Mouse (Mus musculus) heart, embryonic 15.5 days (tissue): ENCODE results near the gene Preb. TPM values are rescaled to one million over a fixed set of nuclear protein-coding genes. Genes with fewer than 3 reads are reported as not detected.

Experiments
- ATAC-seq: fragments of 200-750 bp; cut with Nextera tagmentation; replicated peaks from 2 replicates; pipeline ENCODE4 v1.8.0; 2017; ENCODE audit warnings: low read depth, moderate TSS enrichment; ENCODE audit not compliant: insufficient number of reproducible peaks, insufficient read depth, low FRiP score
- H3K27ac ChIP-seq: fragments of 300-500 bp; sonication (generic); 2 replicates; pipeline ENCODE4 v1.5.1; 2015; ENCODE audit warnings: mild to moderate bottlenecking, inconsistent platforms
- H3K27me3 ChIP-seq: fragments of 300-500 bp; sonication (generic); 2 replicates; pipeline ENCODE4 v1.6.1; 2015; ENCODE audit warnings: inconsistent platforms
- H3K36me3 ChIP-seq: fragments of 300-500 bp; sonication (generic); 2 replicates; pipeline ENCODE4 v1.6.1; 2015; ENCODE audit warnings: mild to moderate bottlenecking, inconsistent platforms
- H3K4me1 ChIP-seq: fragments of 300-500 bp; sonication (generic); replicated peaks from 2 replicates; pipeline ENCODE4 v1.6.1; 2015; ENCODE audit warnings: inconsistent platforms
- H3K4me2 ChIP-seq: fragments of 300-500 bp; sonication (generic); 2 replicates; pipeline ENCODE4 v1.6.1; 2015; ENCODE audit warnings: inconsistent platforms, mild to moderate bottlenecking, moderate library complexity
- H3K4me3 ChIP-seq: fragments of 300-500 bp; sonication (generic); 2 replicates; pipeline ENCODE4 v1.5.1; 2015; ENCODE audit warnings: mild to moderate bottlenecking, inconsistent platforms
- H3K9ac ChIP-seq: fragments of 300-500 bp; sonication (generic); 2 replicates; pipeline ENCODE4 v1.6.1; 2015; ENCODE audit warnings: mild to moderate bottlenecking, inconsistent platforms
- H3K9me3 ChIP-seq: fragments of 300-500 bp; sonication (generic); replicated peaks from 2 replicates; pipeline ENCODE4 v1.6.1; 2016; ENCODE audit warnings: inconsistent platforms
- WGBS: fragments of 180-500 bp; shearing (Covaris S2); methylation state at CpG from one replicate; pipeline ENCODE4 v1.1.7; 2015; ENCODE audit warnings: mixed read lengths; 5-methylcytosine and 5-hydroxymethylcytosine counted together
- polyA plus RNA-seq: library from polyadenylated mRNA; unstranded; fragments of >200 nt; fragmentation: Nextera tagmentation; extraction: Ambion mirVana; gene quantifications from 2 replicates; pipeline ENCODE4 v1.2.1, GENCODE M21; 2015

The Preb gene
- polyA plus RNA-seq, 1 experiment from 2014 or later: 74.4 TPM

DNA sequence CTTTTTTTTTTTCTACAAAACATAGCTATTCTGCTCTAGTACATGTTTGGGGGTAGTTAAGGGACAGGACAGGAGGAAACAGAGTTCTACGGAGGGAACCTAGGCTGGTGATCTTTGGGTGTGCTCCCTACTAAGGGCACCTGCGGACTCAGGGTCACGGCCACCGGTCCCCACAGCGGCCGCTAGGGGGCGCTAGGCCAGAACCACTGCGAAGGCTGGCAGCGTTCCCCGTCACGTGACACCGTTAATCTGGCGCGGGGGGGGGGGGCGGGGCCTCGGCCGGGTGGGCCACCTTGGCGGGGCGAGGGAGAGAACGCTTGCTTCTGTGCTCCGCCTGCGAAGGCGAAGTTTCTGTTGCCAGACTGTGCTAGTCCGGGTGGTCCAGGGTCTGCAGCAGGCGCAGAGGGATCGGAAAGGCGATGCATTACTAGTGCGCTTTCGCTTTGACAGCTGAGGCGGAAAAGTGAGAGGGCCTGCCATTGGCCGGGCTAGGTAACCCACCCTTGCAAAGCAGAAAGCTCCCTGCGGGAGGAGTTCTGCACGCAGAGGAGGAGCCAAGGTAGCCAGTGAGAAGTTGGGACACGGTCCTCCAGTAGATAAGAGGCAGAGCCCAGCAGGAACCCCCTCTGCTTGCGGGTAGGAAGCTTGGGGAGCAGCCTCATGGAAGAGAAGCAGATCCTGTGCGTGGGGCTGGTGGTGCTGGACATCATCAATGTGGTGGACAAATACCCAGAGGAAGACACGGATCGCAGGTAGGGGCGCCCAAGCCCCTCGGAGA is 38.7 kb downstream of the Preb start, which contains the start of gene Khk:
Gene Khk (plus strand): TSS at position 176 of the 778 bp plus-strand sequence.
- H3K4me1 ChIP-seq: peaks cover 41% of the 10 kb centered on the region
- no peaks in the 10 kb centered on the region for H3K27me3 ChIP-seq
- peaks cover 12% of the 10 kb centered on the region; the same call in 1 of the 2 replicates for H3K36me3 ChIP-seq
- peak; percentile 83 for ATAC-seq
- H3K9me3 ChIP-seq: no peaks in the 10 kb centered on the region
- H3K4me3 ChIP-seq: peak within 1 kb of the TSS; percentile 60
- H3K9ac ChIP-seq: peak within 1 kb of the TSS; percentile 62
- H3K27ac ChIP-seq: peak within 1 kb of the TSS; percentile 84
- WGBS: 2% methylated on average over 39 of the region's 40 CpGs
- H3K4me2 ChIP-seq: peak within 1 kb of the TSS; percentile 79

GRCm38 (mm10) chr5:30920621-30921020 is 39.5 kb downstream of the Preb start:
- Histone ChIP-seq H3K9ac (no peak overlapping the region; the same call in 1 of the 2 replicates), H3K36me3 (peaks cover 12% of the 10 kb centered on the region; the same call in 1 of the 2 replicates), H3K4me1 (peaks cover 48% of the 10 kb centered on the region), H3K4me2 (peak overlapping the region; percentile 79), H3K9me3 (no peaks in the 10 kb centered on the region), H3K27me3 (no peaks in the 10 kb centered on the region), H3K4me3 (no peak overlapping the region), H3K27ac (no peak overlapping the region)
- 68% methylated on average over 19 of the region's 19 CpGs for WGBS
- no peak for ATAC-seq

- H3K27me3 ChIP-seq: no peaks in the 10 kb centered on the region
- peaks cover 12% of the 10 kb centered on the region; the same call in 1 of the 2 replicates for H3K36me3 ChIP-seq
- H3K4me3 ChIP-seq: no peak overlapping the region
- WGBS: 70% methylated on average over 11 of the region's 11 CpGs
- peaks cover 52% of the 10 kb centered on the region for H3K4me1 ChIP-seq
- H3K9ac ChIP-seq: no peak overlapping the region; the same call in 1 of the 2 replicates
- H3K9me3 ChIP-seq: no peaks in the 10 kb centered on the region
- H3K27ac ChIP-seq: no peak overlapping the region
- ATAC-seq: no peak
- no peak overlapping the region for H3K4me2 ChIP-seq
These were observed 40.1 kb downstream of the Preb start for GRCm38 (mm10) chr5:30919831-30920614.

- Histone ChIP-seq H3K9ac (no peak overlapping the region), H3K4me1 (peaks cover 58% of the 10 kb centered on the region)
- WGBS: 84% methylated on average over 8 of the region's 8 CpGs
These were observed 41.5 kb downstream of the Preb start for GRCm38 (mm10) chr5:30918691-30919090.

GRCm38 (mm10) chr5:30917891-30918670 is 42.1 kb downstream of the Preb start:
- H3K9ac ChIP-seq: no peak overlapping the region
- H3K4me3 ChIP-seq: no peak overlapping the region
- H3K4me1 ChIP-seq: peaks cover 63% of the 10 kb centered on the region
- WGBS: 85% methylated on average over 31 of the region's 31 CpGs
- H3K4me2 ChIP-seq: no peak overlapping the region
- H3K9me3 ChIP-seq: no peaks in the 10 kb centered on the region
- peaks cover 12% of the 10 kb centered on the region; the same call in 1 of the 2 replicates for H3K36me3 ChIP-seq
- ATAC-seq: no peak
- H3K27me3 ChIP-seq: no peaks in the 10 kb centered on the region
- no peak overlapping the region for H3K27ac ChIP-seq

More at GRCm38 (mm10) chr5:30918691-30919090, 41.5 kb downstream of the Preb start:
- Histone ChIP-seq H3K4me3 (no peak overlapping the region), H3K36me3 (peaks cover 12% of the 10 kb centered on the region; the same call in 1 of the 2 replicates), H3K4me2 (no peak overlapping the region), H3K27me3 (no peaks in the 10 kb centered on the region), H3K9me3 (no peaks in the 10 kb centered on the region), H3K27ac (no peak overlapping the region)
- no peak for ATAC-seq

DNA sequence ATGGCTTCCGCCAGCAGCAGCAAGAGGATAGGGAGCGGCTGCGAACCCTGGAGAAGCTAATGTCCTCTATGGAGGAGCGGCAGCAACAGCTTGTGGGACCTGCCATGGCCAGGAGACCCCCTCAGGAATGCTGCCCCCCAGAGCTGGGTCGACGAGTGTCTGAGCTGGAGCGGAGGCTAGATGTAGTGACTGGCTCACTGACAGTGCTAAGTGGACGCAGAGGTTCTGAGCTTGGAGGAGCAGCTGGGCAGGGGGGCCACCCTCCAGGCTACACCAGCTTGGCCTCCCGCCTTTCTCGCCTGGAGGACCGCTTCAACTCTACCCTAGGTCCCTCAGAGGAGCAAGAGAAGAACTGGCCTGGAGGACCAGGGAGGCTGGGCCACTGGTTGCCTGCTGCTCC is 42.8 kb downstream of the Preb start:
- Histone ChIP-seq H3K4me2 (no peak overlapping the region), H3K9me3 (no peaks in the 10 kb centered on the region), H3K4me3 (no peak overlapping the region), H3K9ac (no peak overlapping the region), H3K27ac (no peak overlapping the region), H3K4me1 (peaks cover 63% of the 10 kb centered on the region), H3K27me3 (no peaks in the 10 kb centered on the region), H3K36me3 (peaks cover 12% of the 10 kb centered on the region; the same call in 1 of the 2 replicates)
- no peak for ATAC-seq
- WGBS: 82% methylated on average over 11 of the region's 11 CpGs

- ATAC-seq: no peak
- no peak overlapping the region for H3K9ac ChIP-seq
- peaks cover 63% of the 10 kb centered on the region for H3K4me1 ChIP-seq
- H3K36me3 ChIP-seq: peaks cover 12% of the 10 kb centered on the region; the same call in 1 of the 2 replicates
- H3K27me3 ChIP-seq: no peaks in the 10 kb centered on the region
- no peak overlapping the region for H3K4me3 ChIP-seq
- no peaks in the 10 kb centered on the region for H3K9me3 ChIP-seq
- WGBS: 93% methylated on average over 9 of the region's 9 CpGs
- H3K4me2 ChIP-seq: no peak overlapping the region
- H3K27ac ChIP-seq: peak overlapping the region; percentile 94
These were observed 43.3 kb downstream of the Preb start for GRCm38 (mm10) chr5:30916841-30917240.

GRCm38 (mm10) chr5:30915974-30916433 is 44.2 kb downstream of the Preb start:
- Histone ChIP-seq H3K9ac (peak overlapping the region; percentile 64; the same call in 1 of the 2 replicates), H3K27me3 (no peaks in the 10 kb centered on the region), H3K4me1 (peaks cover 66% of the 10 kb centered on the region), H3K4me3 (peak overlapping the region; percentile 55), H3K36me3 (peaks cover 12% of the 10 kb centered on the region; the same call in 1 of the 2 replicates), H3K27ac (peak overlapping the region; percentile 94), H3K9me3 (no peaks in the 10 kb centered on the region), H3K4me2 (peak overlapping the region; percentile 74)
- peak; percentile 76 for ATAC-seq
- 0% methylated on average over 7 of the region's 7 CpGs for WGBS

- no peak for ATAC-seq
- H3K36me3 ChIP-seq: peaks cover 12% of the 10 kb centered on the region; the same call in 1 of the 2 replicates
- peak overlapping the region; percentile 94 for H3K27ac ChIP-seq
- peak overlapping the region; percentile 74 for H3K4me2 ChIP-seq
- H3K4me1 ChIP-seq: peaks cover 65% of the 10 kb centered on the region
- H3K9me3 ChIP-seq: no peaks in the 10 kb centered on the region
- 48% methylated on average over 9 of the region's 9 CpGs for WGBS
- H3K4me3 ChIP-seq: peak overlapping the region; percentile 55
- H3K9ac ChIP-seq: peak overlapping the region; percentile 64
- H3K27me3 ChIP-seq: no peaks in the 10 kb centered on the region
These were observed 44.7 kb downstream of the Preb start for GRCm38 (mm10) chr5:30915456-30915855.

DNA sequence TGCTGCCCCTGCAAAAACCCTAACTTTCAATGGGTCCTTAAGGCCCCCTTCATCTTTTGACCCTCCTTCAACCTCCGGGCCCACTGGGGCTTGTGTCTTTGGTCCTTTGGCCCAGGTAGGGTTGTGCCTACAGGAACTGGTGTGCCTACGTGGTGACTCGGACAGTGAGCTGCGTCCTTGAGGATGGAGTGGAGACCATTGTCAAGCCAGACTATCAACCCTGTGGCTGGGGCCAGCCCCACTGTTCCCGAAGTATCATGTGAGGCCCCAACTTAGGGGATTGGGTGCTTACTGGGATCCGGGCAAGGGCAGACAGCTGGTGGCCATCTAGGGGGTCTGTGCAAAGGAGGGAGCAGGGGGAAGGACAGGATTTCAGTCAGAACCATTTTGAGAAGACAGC is 45.3 kb downstream of the Preb start:
- Histone ChIP-seq H3K9me3 (no peaks in the 10 kb centered on the region), H3K9ac (peak overlapping the region; percentile 64), H3K27me3 (no peaks in the 10 kb centered on the region), H3K4me1 (peaks cover 61% of the 10 kb centered on the region), H3K36me3 (peaks cover 12% of the 10 kb centered on the region; the same call in 1 of the 2 replicates), H3K4me2 (peak overlapping the region; percentile 74), H3K27ac (peak overlapping the region; percentile 94), H3K4me3 (peak overlapping the region; percentile 55)
- WGBS: 53% methylated on average over 6 of the region's 6 CpGs
- no peak for ATAC-seq
